Mouse (Mus musculus): ENCODE data around the gene Meiob. TPM values are rescaled to one million over a fixed set of nuclear protein-coding genes. Genes with fewer than 3 reads are reported as not detected.
A peak's percentile ranks its signal among the peaks of the same experiment; 100 is the strongest.

Gene Meiob
- polyA plus RNA-seq, 1 experiment, result not detected

DNA sequence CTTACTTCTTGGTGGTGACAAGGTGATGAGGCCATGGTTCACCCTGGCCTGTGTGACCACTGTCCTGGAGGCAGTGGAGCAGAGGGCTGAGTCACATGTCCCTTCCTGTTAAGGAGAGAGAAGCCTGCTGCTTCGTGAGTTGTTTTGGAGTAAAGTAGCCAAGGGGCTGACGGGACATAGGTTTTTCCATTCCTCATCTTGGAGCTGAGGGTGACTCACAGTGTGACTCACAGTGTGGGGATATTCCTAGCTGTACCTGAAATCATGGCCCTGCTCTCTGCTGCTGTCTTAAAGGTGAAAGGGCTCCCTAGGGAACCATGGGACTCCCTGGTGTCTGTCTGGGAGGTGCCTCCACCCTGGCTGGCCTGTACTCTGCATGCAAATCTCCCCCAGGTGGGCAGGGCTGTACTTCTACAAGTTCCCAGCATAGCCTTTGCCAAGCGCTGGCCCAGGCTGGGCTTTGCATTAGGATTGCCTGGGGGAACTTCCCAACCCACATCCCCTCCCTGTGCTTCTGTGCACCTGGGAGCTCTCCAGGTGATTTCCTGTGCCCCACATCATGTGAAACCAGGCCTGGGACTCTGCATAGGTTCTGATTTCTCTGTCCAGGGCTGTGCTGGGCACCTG lies 51.9 kb downstream of the Meiob start:
- no peak for DNase-seq (ENCODE audit: low read depth)
- TF ChIP-seq CTCF (IDR thresholded peaks at IDR 0.05; ENCODE audit: borderline replicate concordance, extremely low read depth, insufficient read depth, insufficient read length) (no peak), POLR2A (IDR thresholded peaks at IDR 0.05; ENCODE audit: borderline replicate concordance, extremely low read depth, insufficient read depth, insufficient read length, poor library complexity, severe bottlenecking) (no peak)

- DNase-seq (ENCODE audit: low read depth), result no peak
- no peak for TF ChIP-seq CTCF (IDR thresholded peaks at IDR 0.05; ENCODE audit: borderline replicate concordance, extremely low read depth, insufficient read depth, insufficient read length)
- no peak for TF ChIP-seq POLR2A (IDR thresholded peaks at IDR 0.05; ENCODE audit: borderline replicate concordance, extremely low read depth, insufficient read depth, insufficient read length, poor library complexity, severe bottlenecking)
Observed at GRCm38 (mm10) chr17:24856589-24856988, 52.5 kb downstream of the Meiob start.

- TF ChIP-seq POLR2A (IDR thresholded peaks at IDR 0.05; ENCODE audit: borderline replicate concordance, extremely low read depth, insufficient read depth, insufficient read length, poor library complexity, severe bottlenecking) (no peak), CTCF (IDR thresholded peaks at IDR 0.05; ENCODE audit: borderline replicate concordance, extremely low read depth, insufficient read depth, insufficient read length) (no peak)
- DNase-seq (ENCODE audit: low read depth), result no peak
Observed at GRCm38 (mm10) chr17:24857831-24858470, 53.9 kb downstream of the Meiob start.

DNA sequence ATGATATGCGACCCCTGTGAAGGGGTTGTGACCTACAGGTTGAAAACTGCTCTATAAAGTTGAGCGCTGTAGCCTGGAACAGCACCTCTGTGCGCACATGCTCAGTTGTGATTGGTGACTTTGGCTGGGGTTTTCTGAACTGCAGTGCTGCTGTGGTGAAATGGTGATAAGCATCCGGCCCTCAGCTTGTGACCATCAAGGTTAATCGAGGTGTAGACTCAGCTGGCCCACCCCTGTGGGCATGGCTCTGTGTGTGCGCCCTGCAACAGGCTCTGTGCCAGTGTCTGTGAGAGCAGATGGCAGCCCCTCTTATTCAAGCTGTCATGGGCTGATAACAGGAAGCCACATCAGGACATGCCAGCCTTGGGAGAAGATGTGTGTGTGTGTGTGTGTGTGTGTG lies 54.9 kb downstream of the Meiob start:
- DNase-seq (ENCODE audit: low read depth), result peak; percentile 54
- TF ChIP-seq POLR2A (IDR thresholded peaks at IDR 0.05; ENCODE audit: borderline replicate concordance, extremely low read depth, insufficient read depth, insufficient read length, poor library complexity, severe bottlenecking), result no peak
- TF ChIP-seq CTCF (IDR thresholded peaks at IDR 0.05; ENCODE audit: borderline replicate concordance, extremely low read depth, insufficient read depth, insufficient read length), result no peak

GRCm38 (mm10) chr17:24860076-24860475 lies 56.0 kb downstream of the Meiob start:
- no peak for DNase-seq (ENCODE audit: low read depth)
- no peak for TF ChIP-seq POLR2A (IDR thresholded peaks at IDR 0.05; ENCODE audit: borderline replicate concordance, extremely low read depth, insufficient read depth, insufficient read length, poor library complexity, severe bottlenecking)
- no peak for TF ChIP-seq CTCF (IDR thresholded peaks at IDR 0.05; ENCODE audit: borderline replicate concordance, extremely low read depth, insufficient read depth, insufficient read length)

DNA sequence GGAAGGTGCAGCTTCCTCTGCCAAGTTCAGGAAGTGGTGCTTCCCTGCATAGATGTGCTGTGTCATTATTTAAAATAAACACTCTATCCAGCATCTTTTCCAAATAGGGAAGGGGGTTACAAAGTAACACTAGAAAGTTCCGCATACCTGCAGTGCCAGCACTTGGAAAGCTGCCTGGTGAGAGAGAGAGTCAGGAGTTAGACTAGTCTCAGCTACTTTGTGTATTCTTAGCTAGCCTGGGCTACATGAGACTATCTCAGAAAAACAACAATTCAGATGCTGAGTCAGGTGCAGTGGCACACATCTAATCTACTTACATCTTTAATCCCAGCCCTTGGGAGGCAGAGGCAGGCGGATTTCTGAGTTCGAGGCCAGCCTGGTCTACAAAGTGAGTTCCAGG lies 57.7 kb downstream of the Meiob start:
- no peak for DNase-seq (ENCODE audit: low read depth)
- TF ChIP-seq CTCF (IDR thresholded peaks at IDR 0.05; ENCODE audit: borderline replicate concordance, extremely low read depth, insufficient read depth, insufficient read length), result no peak
- no peak for TF ChIP-seq POLR2A (IDR thresholded peaks at IDR 0.05; ENCODE audit: borderline replicate concordance, extremely low read depth, insufficient read depth, insufficient read length, poor library complexity, severe bottlenecking)

- DNase-seq (ENCODE audit: low read depth), result no peak
- no peak for TF ChIP-seq POLR2A (IDR thresholded peaks at IDR 0.05; ENCODE audit: borderline replicate concordance, extremely low read depth, insufficient read depth, insufficient read length, poor library complexity, severe bottlenecking)
- no peak for TF ChIP-seq CTCF (IDR thresholded peaks at IDR 0.05; ENCODE audit: borderline replicate concordance, extremely low read depth, insufficient read depth, insufficient read length)
Observed at GRCm38 (mm10) chr17:24865776-24866175, 61.7 kb downstream of the Meiob start, which contains the start of gene Igfals. TSS of gene Igfals (plus strand) at chr17:24865997.

GRCm38 (mm10) chr17:24867914-24868313 lies 63.8 kb downstream of the Meiob start:
- DNase-seq (ENCODE audit: low read depth), result no peak
- no peak for TF ChIP-seq POLR2A (IDR thresholded peaks at IDR 0.05; ENCODE audit: borderline replicate concordance, extremely low read depth, insufficient read depth, insufficient read length, poor library complexity, severe bottlenecking)
- no peak for TF ChIP-seq CTCF (IDR thresholded peaks at IDR 0.05; ENCODE audit: borderline replicate concordance, extremely low read depth, insufficient read depth, insufficient read length)

DNA sequence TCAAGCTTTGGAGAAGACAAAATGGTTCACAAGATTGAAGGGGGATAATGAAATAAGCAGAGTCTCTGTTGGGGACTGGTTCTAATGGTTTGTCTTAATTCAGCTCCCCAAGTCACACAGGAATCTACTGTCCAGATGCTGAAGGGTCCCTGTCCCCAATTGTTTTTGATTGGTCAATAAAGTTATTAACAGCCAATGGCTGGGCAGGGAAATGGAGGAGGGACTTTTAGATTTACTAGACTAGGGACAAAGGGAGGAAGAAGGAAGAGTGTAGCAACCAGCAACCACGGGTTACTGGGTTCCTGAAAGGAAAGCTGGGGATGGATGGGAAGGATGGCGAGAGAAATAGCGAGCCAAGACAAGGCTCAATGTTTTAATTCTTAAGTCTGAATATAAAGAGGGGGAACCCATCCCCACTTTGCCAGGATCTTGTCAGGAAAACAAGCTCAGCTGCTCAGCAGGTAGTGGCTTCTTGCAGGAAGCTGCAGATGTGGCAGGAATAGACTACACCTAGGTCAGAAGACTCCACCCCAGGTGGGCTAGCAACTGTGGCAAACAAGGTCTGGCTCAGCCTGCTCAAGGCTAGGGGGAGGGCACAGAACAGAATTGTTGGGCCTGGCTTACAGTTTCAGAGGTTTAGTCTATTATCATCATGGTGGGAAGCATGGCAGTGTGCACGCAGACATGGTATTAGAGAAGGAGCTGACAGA lies 69.8 kb downstream of the Meiob start:
- no peak for DNase-seq (ENCODE audit: low read depth)
- TF ChIP-seq CTCF (IDR thresholded peaks at IDR 0.05; ENCODE audit: borderline replicate concordance, extremely low read depth, insufficient read depth, insufficient read length) (no peak), POLR2A (IDR thresholded peaks at IDR 0.05; ENCODE audit: borderline replicate concordance, extremely low read depth, insufficient read depth, insufficient read length, poor library complexity, severe bottlenecking) (no peak)

GRCm38 (mm10) chr17:24874405-24874745 lies 70.3 kb downstream of the Meiob start:
- TF ChIP-seq CTCF (IDR thresholded peaks at IDR 0.05; ENCODE audit: borderline replicate concordance, extremely low read depth, insufficient read depth, insufficient read length) (no peak), POLR2A (IDR thresholded peaks at IDR 0.05; ENCODE audit: borderline replicate concordance, extremely low read depth, insufficient read depth, insufficient read length, poor library complexity, severe bottlenecking) (no peak)
- DNase-seq (ENCODE audit: low read depth), result no peak

DNA sequence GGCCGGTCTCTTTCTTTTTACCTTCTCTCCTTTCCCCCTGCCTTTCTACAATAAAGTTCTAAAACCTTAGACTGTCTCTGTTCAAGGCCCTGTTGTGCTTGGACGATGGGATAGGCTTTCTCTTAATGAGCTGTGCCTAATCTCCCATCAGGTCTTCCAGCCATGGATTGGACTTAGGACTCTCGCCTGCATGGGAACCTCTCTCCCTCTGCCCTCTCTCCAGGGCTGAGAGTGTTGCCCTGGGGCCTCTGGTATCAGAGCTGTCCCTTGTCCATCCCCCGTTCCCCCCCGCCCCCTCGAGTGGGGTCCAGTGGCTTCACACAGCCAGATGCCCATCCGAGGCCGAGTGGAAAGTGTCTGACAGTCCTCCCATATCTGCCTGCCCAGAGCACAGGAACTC lies 70.9 kb downstream of the Meiob start:
- DNase-seq (ENCODE audit: low read depth), result no peak
- TF ChIP-seq POLR2A (IDR thresholded peaks at IDR 0.05; ENCODE audit: borderline replicate concordance, extremely low read depth, insufficient read depth, insufficient read length, poor library complexity, severe bottlenecking), result no peak
- TF ChIP-seq CTCF (IDR thresholded peaks at IDR 0.05; ENCODE audit: borderline replicate concordance, extremely low read depth, insufficient read depth, insufficient read length), result no peak

Data from brain, embryonic 14.5 days (tissue).